Mouse (Mus musculus): ENCODE data around the gene Hs3st4. TPM values are rescaled to one million over a fixed set of nuclear protein-coding genes. Genes with fewer than 3 reads are reported as not detected.

Gene Hs3st4
- polyA plus RNA-seq, 1 experiment = not detected

DNA sequence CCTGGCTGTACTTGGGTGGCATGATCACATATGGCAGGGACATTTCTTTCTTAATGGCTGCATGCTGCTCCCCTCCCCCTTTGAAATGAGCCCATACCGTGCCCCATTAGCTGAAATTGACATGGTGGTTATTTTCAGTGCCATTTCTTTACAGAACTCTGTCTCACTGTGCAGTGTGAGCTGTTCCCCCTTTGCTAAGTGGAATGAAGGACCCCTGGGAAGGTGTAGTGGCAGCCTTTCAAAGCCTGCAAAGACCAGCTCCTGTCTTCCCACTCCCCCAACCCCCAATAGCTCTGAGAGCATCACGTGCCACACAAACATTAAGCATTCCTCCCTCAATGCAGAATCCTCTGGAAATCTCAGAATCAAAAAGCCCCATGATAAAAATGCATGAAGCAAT lies 50.7 kb downstream of the Hs3st4 start:
- no peaks in the 10 kb centered on the region for H3K36me3 ChIP-seq (ENCODE audit: control insufficient read depth, insufficient read depth, low read length)
- TF ChIP-seq CTCF (conservative IDR thresholded peaks at IDR 0.05; ENCODE audit: insufficient read depth, insufficient read length, low read depth, low read length) = no peak
- no peak for TF ChIP-seq POLR2A (IDR thresholded peaks at IDR 0.05; ENCODE audit: low read depth, low read length)
- WGBS = 73% methylated on average over 2 of the region's 2 CpGs

DNA sequence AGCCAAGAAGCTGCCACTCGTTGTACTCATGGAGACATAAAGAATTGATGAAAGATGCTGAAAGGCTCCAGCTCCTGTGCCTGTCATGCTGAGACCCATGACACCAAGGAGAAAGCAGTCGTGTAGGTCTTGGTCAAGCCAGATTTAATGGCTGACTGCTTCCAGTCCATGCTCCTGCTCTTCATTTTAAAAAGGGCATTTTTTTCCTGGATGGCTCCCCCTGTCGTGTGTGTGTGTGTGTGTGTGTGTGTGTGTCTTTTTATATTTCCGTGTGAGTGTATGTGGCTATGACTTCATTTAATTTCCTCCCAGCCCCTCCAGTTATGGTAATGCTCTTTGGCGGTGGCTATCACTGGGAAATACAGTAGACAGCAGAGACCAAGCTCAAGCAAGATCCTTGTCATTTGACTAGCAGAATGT lies 54.6 kb downstream of the Hs3st4 start:
- TF ChIP-seq CTCF (conservative IDR thresholded peaks at IDR 0.05; ENCODE audit: insufficient read depth, insufficient read length, low read depth, low read length) (no peak), POLR2A (IDR thresholded peaks at IDR 0.05; ENCODE audit: low read depth, low read length) (no peak)
- Histone ChIP-seq H3K36me3 (ENCODE audit: control insufficient read depth, insufficient read depth, low read length) (no peaks in the 10 kb centered on the region), H3K27me3 (replicated peaks; ENCODE audit: control insufficient read depth, insufficient read depth, low read length) (no peaks in the 10 kb centered on the region), H3K27ac (ENCODE audit: insufficient read depth, low read depth, low read length) (no peak overlapping the region), H3K4me3 (ENCODE audit: insufficient read depth, low read depth, low read length) (no peak overlapping the region), H3K4me1 (ENCODE audit: control insufficient read depth, insufficient read depth, low read length) (no peaks in the 10 kb centered on the region)
- DNase-seq = no peak
- 46% methylated on average over 5 of the region's 5 CpGs for WGBS

More for the DNA sequence above, 50.7 kb downstream of the Hs3st4 start:
- no peak for DNase-seq
- no peak overlapping the region for H3K4me3 ChIP-seq (ENCODE audit: insufficient read depth, low read depth, low read length)
- H3K27me3 ChIP-seq (replicated peaks; ENCODE audit: control insufficient read depth, insufficient read depth, low read length) = no peaks in the 10 kb centered on the region
- no peaks in the 10 kb centered on the region for H3K4me1 ChIP-seq (ENCODE audit: control insufficient read depth, insufficient read depth, low read length)
- H3K27ac ChIP-seq (ENCODE audit: insufficient read depth, low read depth, low read length) = no peak overlapping the region

- TF ChIP-seq CTCF (conservative IDR thresholded peaks at IDR 0.05; ENCODE audit: insufficient read depth, insufficient read length, low read depth, low read length) = no peak
- TF ChIP-seq POLR2A (IDR thresholded peaks at IDR 0.05; ENCODE audit: low read depth, low read length) = no peak
These were observed 56.5 kb downstream of the Hs3st4 start for GRCm38 (mm10) chr7:124039142-124039541.

GRCm38 (mm10) chr7:124047382-124047781 lies 64.7 kb downstream of the Hs3st4 start:
- no peak for TF ChIP-seq CTCF (conservative IDR thresholded peaks at IDR 0.05; ENCODE audit: insufficient read depth, insufficient read length, low read depth, low read length)
- TF ChIP-seq POLR2A (IDR thresholded peaks at IDR 0.05; ENCODE audit: low read depth, low read length) = no peak
- H3K4me3 ChIP-seq (ENCODE audit: insufficient read depth, low read depth, low read length) = no peak overlapping the region
- no peak for DNase-seq
- H3K27me3 ChIP-seq (replicated peaks; ENCODE audit: control insufficient read depth, insufficient read depth, low read length) = no peaks in the 10 kb centered on the region; the same call in 1 of the 2 replicates
- no peak overlapping the region for H3K27ac ChIP-seq (ENCODE audit: insufficient read depth, low read depth, low read length)
- no peaks in the 10 kb centered on the region for H3K4me1 ChIP-seq (ENCODE audit: control insufficient read depth, insufficient read depth, low read length)
- H3K36me3 ChIP-seq (ENCODE audit: control insufficient read depth, insufficient read depth, low read length) = no peaks in the 10 kb centered on the region

More at GRCm38 (mm10) chr7:124039142-124039541, 56.5 kb downstream of the Hs3st4 start:
- Histone ChIP-seq H3K4me3 (ENCODE audit: insufficient read depth, low read depth, low read length) (no peak overlapping the region), H3K36me3 (ENCODE audit: control insufficient read depth, insufficient read depth, low read length) (no peaks in the 10 kb centered on the region), H3K4me1 (ENCODE audit: control insufficient read depth, insufficient read depth, low read length) (no peaks in the 10 kb centered on the region), H3K27ac (ENCODE audit: insufficient read depth, low read depth, low read length) (no peak overlapping the region), H3K27me3 (replicated peaks; ENCODE audit: control insufficient read depth, insufficient read depth, low read length) (no peaks in the 10 kb centered on the region)
- no peak for DNase-seq
- WGBS = 38% methylated on average over 5 of the region's 5 CpGs

GRCm38 (mm10) chr7:124048971-124049370 lies 66.3 kb downstream of the Hs3st4 start:
- no peak for TF ChIP-seq CTCF (conservative IDR thresholded peaks at IDR 0.05; ENCODE audit: insufficient read depth, insufficient read length, low read depth, low read length)
- no peak for TF ChIP-seq POLR2A (IDR thresholded peaks at IDR 0.05; ENCODE audit: low read depth, low read length)
- WGBS = 52% methylated on average over 1 of the region's 1 CpGs
- Histone ChIP-seq H3K4me1 (ENCODE audit: control insufficient read depth, insufficient read depth, low read length) (no peaks in the 10 kb centered on the region), H3K36me3 (ENCODE audit: control insufficient read depth, insufficient read depth, low read length) (no peaks in the 10 kb centered on the region), H3K27ac (ENCODE audit: insufficient read depth, low read depth, low read length) (no peak overlapping the region), H3K4me3 (ENCODE audit: insufficient read depth, low read depth, low read length) (no peak overlapping the region), H3K27me3 (replicated peaks; ENCODE audit: control insufficient read depth, insufficient read depth, low read length) (no peaks in the 10 kb centered on the region; the same call in 1 of the 2 replicates)
- DNase-seq = no peak

GRCm38 (mm10) chr7:124050421-124050820 lies 67.8 kb downstream of the Hs3st4 start:
- 85% methylated on average over 5 of the region's 5 CpGs for WGBS
- TF ChIP-seq CTCF (conservative IDR thresholded peaks at IDR 0.05; ENCODE audit: insufficient read depth, insufficient read length, low read depth, low read length) (no peak), POLR2A (IDR thresholded peaks at IDR 0.05; ENCODE audit: low read depth, low read length) (no peak)
- Histone ChIP-seq H3K36me3 (ENCODE audit: control insufficient read depth, insufficient read depth, low read length) (no peaks in the 10 kb centered on the region), H3K4me1 (ENCODE audit: control insufficient read depth, insufficient read depth, low read length) (no peaks in the 10 kb centered on the region), H3K27me3 (replicated peaks; ENCODE audit: control insufficient read depth, insufficient read depth, low read length) (no peaks in the 10 kb centered on the region), H3K27ac (ENCODE audit: insufficient read depth, low read depth, low read length) (no peak overlapping the region), H3K4me3 (ENCODE audit: insufficient read depth, low read depth, low read length) (no peak overlapping the region)
- DNase-seq = no peak

GRCm38 (mm10) chr7:124083741-124084140 lies 101.1 kb downstream of the Hs3st4 start:
- 93% methylated on average over 1 of the region's 1 CpGs for WGBS
- Histone ChIP-seq H3K4me1 (ENCODE audit: control insufficient read depth, insufficient read depth, low read length) (no peaks in the 10 kb centered on the region), H3K36me3 (ENCODE audit: control insufficient read depth, insufficient read depth, low read length) (no peaks in the 10 kb centered on the region), H3K27me3 (replicated peaks; ENCODE audit: control insufficient read depth, insufficient read depth, low read length) (no peaks in the 10 kb centered on the region), H3K27ac (ENCODE audit: insufficient read depth, low read depth, low read length) (no peak overlapping the region), H3K4me3 (ENCODE audit: insufficient read depth, low read depth, low read length) (no peak overlapping the region)
- DNase-seq = no peak
- TF ChIP-seq POLR2A (IDR thresholded peaks at IDR 0.05; ENCODE audit: low read depth, low read length) (no peak), CTCF (conservative IDR thresholded peaks at IDR 0.05; ENCODE audit: insufficient read depth, insufficient read length, low read depth, low read length) (no peak)
